Mouse (Mus musculus): ENCODE data around the gene A230050P20Rik.
A peak's percentile ranks its signal among the peaks of the same experiment; 100 is the strongest.

The A230050P20Rik gene

DNA sequence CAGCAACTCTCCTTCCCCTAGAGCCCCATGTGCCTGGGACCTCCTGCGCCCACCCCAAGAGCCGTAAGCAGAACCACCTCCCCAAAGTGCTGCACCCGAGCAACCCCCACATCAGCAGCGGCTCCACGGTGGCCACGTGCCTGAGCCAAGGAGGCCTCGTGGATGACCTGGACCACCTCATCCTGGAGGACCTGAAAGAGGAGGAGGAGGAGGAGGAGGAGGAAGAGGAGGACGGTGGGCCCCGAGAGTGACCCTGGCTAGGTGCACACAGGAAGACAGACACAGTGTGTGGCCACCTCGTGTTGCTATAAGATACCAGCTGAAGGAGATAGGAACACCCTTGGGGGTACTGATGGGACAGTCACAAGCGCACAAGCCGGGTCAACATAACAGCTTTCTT lies 5.1 kb downstream of the A230050P20Rik start:
- no peak for DNase-seq (ENCODE audit: low read depth, low spot score)

- no peak for DNase-seq (ENCODE audit: low read depth, low spot score)
Measured at GRCm38 (mm10) chr9:20875021-20875790, 6.8 kb downstream of the A230050P20Rik start.

DNA sequence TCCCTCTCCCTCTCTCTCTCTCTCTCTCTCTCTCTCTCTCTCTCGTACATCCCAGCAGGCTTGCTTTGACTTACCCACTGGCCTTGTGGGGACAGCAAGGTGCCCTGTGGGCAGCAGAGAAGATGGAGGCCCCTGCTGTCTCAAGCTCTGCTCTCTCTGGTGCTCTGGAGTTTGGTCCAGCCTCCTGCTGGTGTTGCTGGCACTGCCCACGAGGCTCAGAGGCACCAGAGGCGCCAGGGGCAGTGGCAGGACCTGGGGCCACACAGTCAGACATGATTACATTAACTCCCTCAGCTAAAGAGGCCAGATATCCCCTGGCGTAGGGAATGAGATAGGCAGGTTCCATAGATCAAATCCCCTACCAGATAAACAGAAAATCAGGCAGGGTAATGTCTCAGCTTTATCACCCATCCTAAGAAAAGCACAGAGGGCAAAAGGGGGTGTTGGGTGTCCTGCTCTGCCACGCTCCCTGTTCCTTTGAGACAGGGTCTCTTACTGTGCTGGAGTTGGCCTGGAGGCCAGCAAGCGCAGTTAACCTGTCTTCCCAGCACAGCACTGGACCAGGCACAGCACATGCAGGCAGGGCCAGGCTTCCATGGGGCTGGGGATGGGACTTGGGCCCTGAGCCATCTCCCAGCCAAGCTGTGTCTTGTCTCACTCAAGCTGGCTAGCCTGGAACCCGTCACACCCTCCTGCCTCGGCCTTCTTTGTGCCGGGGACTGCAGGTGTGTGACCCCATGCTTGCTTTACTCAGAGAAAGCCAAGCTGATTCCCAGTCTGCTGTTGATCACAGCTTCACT lies 8.1 kb downstream of the A230050P20Rik start:
- no peak for DNase-seq (ENCODE audit: low read depth, low spot score)

DNA sequence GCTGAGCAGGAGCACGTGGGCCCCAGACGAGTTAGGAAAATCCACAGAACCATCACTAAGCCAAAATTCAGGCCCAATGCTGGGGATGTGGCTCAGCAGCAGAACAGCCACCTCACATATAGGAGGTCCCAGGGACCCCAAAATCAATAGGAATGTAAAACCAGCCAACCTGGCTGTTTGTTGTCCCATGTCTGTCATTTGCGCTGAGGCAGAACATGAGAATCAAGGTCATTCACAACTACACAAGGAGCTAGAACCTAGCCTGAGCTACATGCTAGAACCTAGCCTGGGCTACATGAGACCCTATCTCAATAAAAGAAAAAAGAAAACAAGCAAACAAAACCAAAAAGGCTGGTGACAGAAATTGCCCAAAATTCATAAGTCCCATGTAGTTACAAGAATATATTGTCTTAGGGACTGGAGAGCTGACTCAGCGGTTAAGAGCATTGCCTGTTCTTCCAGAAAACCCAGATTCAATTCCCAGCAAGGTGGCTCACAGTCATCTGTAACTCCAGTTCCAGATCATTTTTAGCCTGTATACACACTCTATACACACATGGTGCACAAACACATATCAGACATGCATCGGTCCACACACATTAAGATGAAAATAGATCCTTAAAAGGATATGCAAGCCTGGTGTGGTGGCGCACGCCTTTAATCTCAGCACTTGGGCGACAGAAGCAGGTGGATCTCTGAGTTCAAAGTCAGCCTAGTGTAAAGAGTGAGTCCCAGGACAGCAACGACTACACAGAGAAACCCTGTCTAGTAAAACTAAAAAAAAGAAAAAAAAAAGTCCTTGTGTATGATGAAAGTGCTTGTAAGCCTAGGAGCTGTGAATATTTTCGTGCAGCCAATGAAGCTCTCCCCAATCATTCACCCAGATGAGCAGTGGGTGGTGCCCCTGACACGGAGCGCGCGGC lies 8.9 kb downstream of the A230050P20Rik start:
- DNase-seq (ENCODE audit: low read depth, low spot score), result no peak

DNA sequence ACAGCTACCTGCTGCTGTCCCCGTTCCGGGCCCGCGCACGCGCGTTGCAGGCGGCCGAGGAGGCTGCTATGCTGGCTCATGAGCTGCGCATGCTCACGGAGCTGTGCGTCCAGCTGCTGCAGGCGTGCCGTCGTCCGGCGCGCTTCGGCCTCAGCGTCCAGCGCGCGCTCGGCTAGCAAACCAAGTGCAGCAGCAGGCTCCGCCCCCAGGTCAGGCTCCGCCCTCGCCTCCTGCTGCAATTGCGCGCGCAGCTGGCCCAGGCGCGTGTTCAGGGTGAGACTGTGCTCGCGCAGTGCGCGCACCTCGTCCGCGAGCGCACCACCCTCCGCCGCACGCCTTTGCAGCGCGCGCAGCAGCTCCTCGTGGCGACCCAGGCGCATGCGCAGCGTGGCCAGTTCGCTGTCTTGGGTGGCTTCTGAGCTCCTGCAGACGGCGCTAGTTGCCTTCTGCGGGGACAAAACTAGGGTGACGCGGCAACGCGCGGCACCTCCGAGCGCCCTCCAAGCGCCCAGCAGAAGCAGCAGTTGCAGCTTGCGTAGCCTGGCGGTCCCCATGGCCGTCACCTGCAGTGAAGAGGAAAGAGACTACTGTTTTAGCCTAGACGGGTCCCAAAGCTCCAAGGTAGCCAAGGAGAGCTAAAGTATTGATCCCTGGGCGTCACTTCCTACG lies 9.7 kb downstream of the A230050P20Rik start:
- peak; percentile 99 for DNase-seq (ENCODE audit: low read depth, low spot score)

- no peak for DNase-seq (ENCODE audit: low read depth, low spot score)
Measured at GRCm38 (mm10) chr9:20878710-20879065, 10.2 kb downstream of the A230050P20Rik start.

- no peak for DNase-seq (ENCODE audit: low read depth, low spot score)
Measured at GRCm38 (mm10) chr9:20879097-20879792, 10.8 kb downstream of the A230050P20Rik start, which contains the start of gene Angptl6. Gene Angptl6, minus strand, starts transcription at chr9:20879727.

GRCm38 (mm10) chr9:20886563-20886962 lies 18.1 kb downstream of the A230050P20Rik start:
- no peak for DNase-seq (ENCODE audit: low read depth, low spot score)

GRCm38 (mm10) chr9:20887191-20887590 lies 18.7 kb downstream of the A230050P20Rik start:
- DNase-seq (ENCODE audit: low read depth, low spot score), result no peak

GRCm38 (mm10) chr9:20887704-20888385 lies 19.4 kb downstream of the A230050P20Rik start, which contains the start of gene Ppan:
Gene Ppan, plus strand, starts transcription at chr9:20888175.
- DNase-seq (ENCODE audit: low read depth, low spot score), result peak; percentile 93

DNA sequence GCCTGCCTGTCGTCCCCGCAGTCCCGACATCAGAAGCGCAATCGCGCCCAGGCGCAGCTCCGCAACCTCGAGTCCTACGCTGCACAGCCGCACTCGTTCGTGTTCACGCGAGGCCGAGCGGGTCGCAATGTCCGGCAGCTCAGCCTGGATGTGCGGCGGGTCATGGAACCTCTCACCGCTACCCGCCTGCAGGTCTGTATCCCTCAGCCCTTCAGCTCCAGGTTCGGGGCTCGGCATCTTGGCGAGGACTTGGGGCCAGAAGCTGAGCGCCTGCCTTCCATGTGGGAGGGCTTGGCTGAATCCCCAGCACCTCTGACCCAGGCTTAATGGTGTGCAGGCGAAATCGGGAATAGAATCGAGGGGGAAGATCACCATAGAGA lies 19.9 kb downstream of the A230050P20Rik start:
- DNase-seq (ENCODE audit: low read depth, low spot score), result no peak

DNA sequence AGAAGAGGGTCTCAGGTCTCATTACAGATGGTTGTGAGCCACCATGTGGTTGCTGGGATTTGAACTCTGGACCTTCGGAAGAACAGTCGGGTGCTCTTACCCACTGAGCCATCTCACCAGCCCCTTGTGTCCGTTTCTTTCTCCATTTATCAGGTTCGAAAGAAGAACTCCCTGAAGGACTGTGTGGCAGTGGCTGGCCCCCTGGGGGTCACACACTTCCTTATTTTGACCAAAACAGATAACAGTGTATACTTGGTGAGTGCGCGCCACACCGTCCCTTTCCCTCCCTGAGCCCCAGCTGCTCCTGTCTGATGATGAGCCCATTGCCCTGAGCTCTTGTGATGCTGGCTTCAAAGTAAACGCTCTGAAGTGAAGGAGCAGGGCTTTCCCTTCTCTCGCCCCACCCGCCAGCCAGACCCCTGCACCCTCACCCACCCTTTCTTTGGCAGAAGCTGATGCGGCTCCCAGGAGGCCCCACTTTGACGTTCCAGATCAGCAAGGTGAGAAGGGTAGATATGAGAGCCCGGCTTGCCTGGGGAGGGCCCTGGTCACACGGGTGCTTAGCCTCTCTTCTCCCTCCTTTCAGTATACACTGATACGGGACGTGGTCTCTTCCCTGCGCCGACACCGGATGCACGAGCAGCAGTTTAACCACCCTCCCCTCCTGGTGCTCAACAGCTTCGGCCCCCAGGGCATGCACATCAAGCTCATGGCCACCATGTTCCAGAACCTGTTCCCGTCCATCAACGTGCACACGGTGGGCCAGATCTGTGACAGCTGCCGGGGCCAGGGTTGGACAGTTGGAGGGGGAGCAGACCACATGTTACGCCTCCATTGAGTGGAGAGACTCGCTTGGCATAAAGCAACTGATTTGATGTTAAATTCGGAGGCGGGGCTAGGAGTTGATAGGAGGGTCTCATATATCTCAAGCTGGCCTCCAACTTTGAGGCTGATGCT lies 21.0 kb downstream of the A230050P20Rik start:
- no peak for DNase-seq (ENCODE audit: low read depth, low spot score)

DNA sequence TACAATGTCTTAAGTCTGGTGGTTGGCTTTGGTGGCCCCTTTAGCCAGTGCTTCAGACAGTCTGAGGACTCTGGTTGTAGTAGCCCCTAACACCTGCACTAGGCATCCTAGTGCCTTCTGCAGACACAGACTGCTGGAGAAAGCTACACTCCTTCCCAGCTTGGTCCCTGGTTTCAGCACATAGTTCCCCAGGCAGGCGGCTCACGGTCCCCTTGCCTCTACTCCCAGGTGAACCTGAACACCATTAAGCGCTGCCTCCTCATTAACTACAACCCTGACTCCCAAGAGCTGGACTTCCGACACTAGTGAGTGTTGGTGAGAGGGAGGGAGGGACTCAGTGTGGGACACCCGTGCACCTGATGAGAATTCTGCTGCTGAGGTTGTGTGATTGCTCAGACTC lies 22.0 kb downstream of the A230050P20Rik start:
- no peak for DNase-seq (ENCODE audit: low read depth, low spot score)

- DNase-seq (ENCODE audit: low read depth, low spot score), result no peak
Measured at GRCm38 (mm10) chr9:20891339-20892103, 23.1 kb downstream of the A230050P20Rik start.

- DNase-seq (ENCODE audit: low read depth, low spot score), result no peak
Measured at GRCm38 (mm10) chr9:20892104-20892653, 23.7 kb downstream of the A230050P20Rik start.

- no peak for DNase-seq (ENCODE audit: low read depth, low spot score)
Measured at GRCm38 (mm10) chr9:20893069-20893468, 24.6 kb downstream of the A230050P20Rik start.

DNA sequence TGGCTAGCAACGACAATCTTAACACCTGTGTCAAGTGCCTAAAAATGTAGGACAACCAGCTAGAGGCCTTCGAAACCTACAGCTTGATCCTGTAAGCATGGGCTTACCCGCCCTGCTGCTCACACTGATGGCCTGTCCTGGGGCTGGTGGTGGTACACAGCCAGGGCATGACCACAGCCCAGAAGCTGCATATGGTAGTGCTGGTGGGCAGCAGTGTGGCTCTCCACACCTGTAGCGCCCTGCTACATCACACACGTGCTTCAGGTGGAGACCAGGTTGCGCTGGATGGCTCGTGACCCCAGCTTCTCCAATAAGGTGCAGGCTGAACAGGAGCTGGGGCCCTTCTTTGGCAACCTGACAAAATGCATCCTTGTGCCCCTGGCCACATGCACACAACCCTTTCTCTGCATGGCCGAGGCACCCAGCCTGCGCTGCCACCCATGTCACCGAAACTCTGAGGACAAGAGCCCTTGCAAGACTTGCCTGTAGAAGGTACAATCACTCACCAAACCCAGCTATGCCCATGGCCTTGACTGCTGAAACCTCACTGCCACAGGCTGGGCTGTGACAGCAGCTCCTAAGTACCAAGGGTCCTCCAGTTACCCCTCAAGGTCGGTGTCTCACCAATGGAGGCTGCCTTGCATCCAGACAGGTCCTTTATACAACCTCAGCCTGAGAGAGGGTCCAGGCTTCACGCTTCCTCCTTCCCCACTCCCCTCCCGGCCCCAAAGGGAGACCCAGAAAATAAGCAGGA lies 25.3 kb downstream of the A230050P20Rik start:
- DNase-seq (ENCODE audit: low read depth, low spot score), result no peak
